Mouse (Mus musculus): ENCODE measurements around the gene Dido1. TPM values are rescaled to one million over a fixed set of nuclear protein-coding genes. Genes with fewer than 3 reads are reported as not detected.

The Dido1 gene
- polyA plus RNA-seq, 1 experiment from 2014 or later: 26.0 TPM

GRCm38 (mm10) chr2:180702701-180703149, 7.1 kb downstream of the Dido1 start:
- H3K4me3 ChIP-seq (ENCODE audit: low read depth, low read length): peak overlapping the region; percentile 94
- no peaks in the 10 kb centered on the region for H3K27me3 ChIP-seq (replicated peaks; ENCODE audit: control insufficient read depth, insufficient read depth, low read length)
- H3K36me3 ChIP-seq (ENCODE audit: control insufficient read depth, insufficient read depth, low read length): 0 out of 2 replicates have a peak, but pooled peaks cover 6% of the 10 kb centered on the region
- 32% methylated on average over 4 of the region's 4 CpGs for WGBS
- ATAC-seq (ENCODE audit: low read depth): no peak
- H3K9ac ChIP-seq (ENCODE audit: low read depth, low read length): peak overlapping the region; percentile 98
- peak overlapping the region; percentile 95 for H3K4me2 ChIP-seq (ENCODE audit: low read depth, low read length)
- H3K27ac ChIP-seq (replicated peaks; ENCODE audit: low read depth, low read length): peak overlapping the region; percentile 95
- no peak for DNase-seq (ENCODE audit: low spot score)
- H3K9me3 ChIP-seq (ENCODE audit: control insufficient read depth, low read length): no peaks in the 10 kb centered on the region
- H3K4me1 ChIP-seq (ENCODE audit: control insufficient read depth, insufficient read depth, low read length): peaks cover 24% of the 10 kb centered on the region

GRCm38 (mm10) chr2:180701767-180702621, 7.8 kb downstream of the Dido1 start:
- ATAC-seq (ENCODE audit: low read depth) (peak; percentile 98), DNase-seq (ENCODE audit: low spot score) (peak; percentile 97)
- Histone ChIP-seq H3K4me1 (ENCODE audit: control insufficient read depth, insufficient read depth, low read length) (peaks cover 24% of the 10 kb centered on the region), H3K4me3 (ENCODE audit: low read depth, low read length) (peak overlapping the region; percentile 94), H3K9me3 (ENCODE audit: control insufficient read depth, low read length) (no peaks in the 10 kb centered on the region), H3K9ac (ENCODE audit: low read depth, low read length) (peak overlapping the region; percentile 98), H3K27ac (replicated peaks; ENCODE audit: low read depth, low read length) (peak overlapping the region; percentile 95), H3K36me3 (ENCODE audit: control insufficient read depth, insufficient read depth, low read length) (0 out of 2 replicates have a peak, but pooled peaks cover 6% of the 10 kb centered on the region), H3K27me3 (replicated peaks; ENCODE audit: control insufficient read depth, insufficient read depth, low read length) (no peaks in the 10 kb centered on the region), H3K4me2 (ENCODE audit: low read depth, low read length) (peak overlapping the region; percentile 95)
- 0% methylated on average over 56 of the region's 66 CpGs for WGBS

GRCm38 (mm10) chr2:180701053-180701766, 8.6 kb downstream of the Dido1 start:
- H3K4me3 ChIP-seq (ENCODE audit: low read depth, low read length): peak overlapping the region; percentile 94
- H3K9ac ChIP-seq (ENCODE audit: low read depth, low read length): peak overlapping the region; percentile 98
- DNase-seq (ENCODE audit: low spot score): peak; percentile 31
- H3K27ac ChIP-seq (replicated peaks; ENCODE audit: low read depth, low read length): peak overlapping the region; percentile 95
- no peaks in the 10 kb centered on the region for H3K9me3 ChIP-seq (ENCODE audit: control insufficient read depth, low read length)
- H3K36me3 ChIP-seq (ENCODE audit: control insufficient read depth, insufficient read depth, low read length): 0 out of 2 replicates have a peak, but pooled peaks cover 6% of the 10 kb centered on the region
- H3K4me2 ChIP-seq (ENCODE audit: low read depth, low read length): peak overlapping the region; percentile 95
- H3K4me1 ChIP-seq (ENCODE audit: control insufficient read depth, insufficient read depth, low read length): peaks cover 24% of the 10 kb centered on the region
- no peaks in the 10 kb centered on the region for H3K27me3 ChIP-seq (replicated peaks; ENCODE audit: control insufficient read depth, insufficient read depth, low read length)
- peak; percentile 9; the same call in 1 of the 2 replicates for ATAC-seq (ENCODE audit: low read depth)
- WGBS: 4% methylated on average over 26 of the region's 26 CpGs

- Histone ChIP-seq H3K36me3 (ENCODE audit: control insufficient read depth, insufficient read depth, low read length) (0 out of 2 replicates have a peak, but pooled peaks cover 6% of the 10 kb centered on the region), H3K4me2 (ENCODE audit: low read depth, low read length) (peak overlapping the region; percentile 95), H3K9ac (ENCODE audit: low read depth, low read length) (peak overlapping the region; percentile 98), H3K27ac (replicated peaks; ENCODE audit: low read depth, low read length) (no peak overlapping the region), H3K4me3 (ENCODE audit: low read depth, low read length) (peak overlapping the region; percentile 94), H3K9me3 (ENCODE audit: control insufficient read depth, low read length) (no peaks in the 10 kb centered on the region), H3K4me1 (ENCODE audit: control insufficient read depth, insufficient read depth, low read length) (peaks cover 24% of the 10 kb centered on the region), H3K27me3 (replicated peaks; ENCODE audit: control insufficient read depth, insufficient read depth, low read length) (no peaks in the 10 kb centered on the region)
- 79% methylated on average over 5 of the region's 5 CpGs for WGBS
- ATAC-seq (ENCODE audit: low read depth) (no peak), DNase-seq (ENCODE audit: low spot score) (no peak)
These were observed 9.3 kb downstream of the Dido1 start for GRCm38 (mm10) chr2:180700457-180700856.

GRCm38 (mm10) chr2:180695176-180695575, 14.6 kb downstream of the Dido1 start:
- WGBS: 82% methylated on average over 2 of the region's 2 CpGs
- Histone ChIP-seq H3K36me3 (ENCODE audit: control insufficient read depth, insufficient read depth, low read length) (peaks cover 7% of the 10 kb centered on the region), H3K9ac (ENCODE audit: low read depth, low read length) (no peak overlapping the region), H3K9me3 (ENCODE audit: control insufficient read depth, low read length) (no peaks in the 10 kb centered on the region), H3K4me2 (ENCODE audit: low read depth, low read length) (no peak overlapping the region), H3K4me3 (ENCODE audit: low read depth, low read length) (no peak overlapping the region), H3K27ac (replicated peaks; ENCODE audit: low read depth, low read length) (no peak overlapping the region), H3K27me3 (replicated peaks; ENCODE audit: control insufficient read depth, insufficient read depth, low read length) (no peaks in the 10 kb centered on the region), H3K4me1 (ENCODE audit: control insufficient read depth, insufficient read depth, low read length) (peaks cover 10% of the 10 kb centered on the region)
- ATAC-seq (ENCODE audit: low read depth) (no peak), DNase-seq (ENCODE audit: low spot score) (no peak)

GRCm38 (mm10) chr2:180692630-180693029, 17.2 kb downstream of the Dido1 start:
- DNase-seq (ENCODE audit: low spot score): peak; percentile 65
- Histone ChIP-seq H3K9ac (ENCODE audit: low read depth, low read length) (no peak overlapping the region), H3K4me3 (ENCODE audit: low read depth, low read length) (no peak overlapping the region), H3K36me3 (ENCODE audit: control insufficient read depth, insufficient read depth, low read length) (peaks cover 33% of the 10 kb centered on the region), H3K4me1 (ENCODE audit: control insufficient read depth, insufficient read depth, low read length) (no peaks in the 10 kb centered on the region), H3K27me3 (replicated peaks; ENCODE audit: control insufficient read depth, insufficient read depth, low read length) (no peaks in the 10 kb centered on the region), H3K27ac (replicated peaks; ENCODE audit: low read depth, low read length) (peak overlapping the region; percentile 40; the same call in 1 of the 2 replicates), H3K9me3 (ENCODE audit: control insufficient read depth, low read length) (no peaks in the 10 kb centered on the region), H3K4me2 (ENCODE audit: low read depth, low read length) (no peak overlapping the region)
- ATAC-seq (ENCODE audit: low read depth): peak; percentile 65; the same call in 1 of the 2 replicates
- WGBS: 10% methylated on average over 1 of the region's 1 CpGs

- DNase-seq (ENCODE audit: low spot score) (no peak), ATAC-seq (ENCODE audit: low read depth) (no peak)
- peaks cover 60% of the 10 kb centered on the region for H3K36me3 ChIP-seq (ENCODE audit: control insufficient read depth, insufficient read depth, low read length)
- no peak overlapping the region for H3K4me3 ChIP-seq (ENCODE audit: low read depth, low read length)
- H3K9ac ChIP-seq (ENCODE audit: low read depth, low read length): no peak overlapping the region
- no peak overlapping the region for H3K4me2 ChIP-seq (ENCODE audit: low read depth, low read length)
- H3K27me3 ChIP-seq (replicated peaks; ENCODE audit: control insufficient read depth, insufficient read depth, low read length): no peaks in the 10 kb centered on the region
- no peak overlapping the region for H3K27ac ChIP-seq (replicated peaks; ENCODE audit: low read depth, low read length)
- no peaks in the 10 kb centered on the region for H3K4me1 ChIP-seq (ENCODE audit: control insufficient read depth, insufficient read depth, low read length)
- WGBS: 91% methylated on average over 5 of the region's 5 CpGs
- H3K9me3 ChIP-seq (ENCODE audit: control insufficient read depth, low read length): no peaks in the 10 kb centered on the region
These were observed 20.0 kb downstream of the Dido1 start for GRCm38 (mm10) chr2:180689841-180690240.

GRCm38 (mm10) chr2:180684031-180684430, 25.8 kb downstream of the Dido1 start:
- WGBS: 97% methylated on average over 4 of the region's 4 CpGs
- ATAC-seq (ENCODE audit: low read depth) (no peak), DNase-seq (ENCODE audit: low spot score) (no peak)
- Histone ChIP-seq H3K27me3 (replicated peaks; ENCODE audit: control insufficient read depth, insufficient read depth, low read length) (no peaks in the 10 kb centered on the region), H3K9me3 (ENCODE audit: control insufficient read depth, low read length) (no peaks in the 10 kb centered on the region), H3K4me3 (ENCODE audit: low read depth, low read length) (no peak overlapping the region), H3K4me1 (ENCODE audit: control insufficient read depth, insufficient read depth, low read length) (no peaks in the 10 kb centered on the region), H3K4me2 (ENCODE audit: low read depth, low read length) (no peak overlapping the region), H3K27ac (replicated peaks; ENCODE audit: low read depth, low read length) (no peak overlapping the region), H3K36me3 (ENCODE audit: control insufficient read depth, insufficient read depth, low read length) (peaks cover 95% of the 10 kb centered on the region), H3K9ac (ENCODE audit: low read depth, low read length) (no peak overlapping the region)
